Mouse (Mus musculus): Measurements from ENCODE around the gene Sort1. TPM values are rescaled to one million over a fixed set of nuclear protein-coding genes. Genes with fewer than 3 reads are reported as not detected.

Gene Sort1
- polyA plus RNA-seq, 1 experiment from 2014 or later = 5.4 TPM

- Histone ChIP-seq H3K9me3 (replicated peaks; ENCODE audit: control insufficient read depth, low read length) (no peaks in the 10 kb centered on the region), H3K4me3 (ENCODE audit: low read length) (no peak overlapping the region), H3K4me1 (ENCODE audit: control insufficient read depth, insufficient read depth, low read length) (peaks cover 27% of the 10 kb centered on the region), H3K36me3 (ENCODE audit: control insufficient read depth, insufficient read depth) (no peaks in the 10 kb centered on the region), H3K27me3 (ENCODE audit: control insufficient read depth, insufficient read depth, low read length) (no peaks in the 10 kb centered on the region), H3K9ac (ENCODE audit: low read length) (peak overlapping the region; percentile 50; the same call in 1 of the 2 replicates), H3K27ac (ENCODE audit: low read length) (peak overlapping the region; percentile 78), H3K4me2 (ENCODE audit: low read depth, low read length) (peak overlapping the region; percentile 51)
- WGBS = 22% methylated on average over 3 of the region's 3 CpGs
- ATAC-seq (replicated peaks; ENCODE audit: extremely low read depth, insufficient read depth, low FRiP score) = 0 out of 2 replicates have a peak, but pooled peaks have one; percentile 20
Measured at GRCm38 (mm10) chr3:108306387-108306786, 22.5 kb downstream of the Sort1 start.

DNA sequence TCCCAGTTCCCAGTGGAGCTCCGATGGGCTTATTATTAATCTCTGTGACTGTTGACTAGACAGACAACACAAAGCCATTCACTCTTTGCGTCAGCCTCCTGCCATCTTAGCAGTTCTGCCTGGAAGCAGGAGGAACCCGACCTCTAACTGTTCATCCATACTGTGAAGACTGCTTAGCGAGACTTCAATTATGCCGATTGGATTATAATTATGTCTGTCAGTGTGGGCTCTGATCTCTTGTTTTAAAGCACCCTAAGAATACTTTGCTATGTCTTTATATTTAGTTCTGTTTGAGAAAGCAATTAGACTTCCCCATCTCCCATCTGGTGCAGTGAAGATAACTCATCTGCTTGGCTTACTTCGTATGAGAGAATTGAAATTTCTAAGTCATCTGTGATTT, 23.6 kb downstream of the Sort1 start:
- H3K4me3 ChIP-seq (ENCODE audit: low read length) = no peak overlapping the region
- H3K9me3 ChIP-seq (replicated peaks; ENCODE audit: control insufficient read depth, low read length) = no peaks in the 10 kb centered on the region
- H3K9ac ChIP-seq (ENCODE audit: low read length) = no peak overlapping the region
- ATAC-seq (replicated peaks; ENCODE audit: extremely low read depth, insufficient read depth, low FRiP score) = no peak
- no peaks in the 10 kb centered on the region for H3K36me3 ChIP-seq (ENCODE audit: control insufficient read depth, insufficient read depth)
- no peaks in the 10 kb centered on the region for H3K27me3 ChIP-seq (ENCODE audit: control insufficient read depth, insufficient read depth, low read length)
- H3K4me2 ChIP-seq (ENCODE audit: low read depth, low read length) = no peak overlapping the region
- 88% methylated on average over 6 of the region's 6 CpGs for WGBS
- H3K4me1 ChIP-seq (ENCODE audit: control insufficient read depth, insufficient read depth, low read length) = peaks cover 27% of the 10 kb centered on the region
- no peak overlapping the region for H3K27ac ChIP-seq (ENCODE audit: low read length)

DNA sequence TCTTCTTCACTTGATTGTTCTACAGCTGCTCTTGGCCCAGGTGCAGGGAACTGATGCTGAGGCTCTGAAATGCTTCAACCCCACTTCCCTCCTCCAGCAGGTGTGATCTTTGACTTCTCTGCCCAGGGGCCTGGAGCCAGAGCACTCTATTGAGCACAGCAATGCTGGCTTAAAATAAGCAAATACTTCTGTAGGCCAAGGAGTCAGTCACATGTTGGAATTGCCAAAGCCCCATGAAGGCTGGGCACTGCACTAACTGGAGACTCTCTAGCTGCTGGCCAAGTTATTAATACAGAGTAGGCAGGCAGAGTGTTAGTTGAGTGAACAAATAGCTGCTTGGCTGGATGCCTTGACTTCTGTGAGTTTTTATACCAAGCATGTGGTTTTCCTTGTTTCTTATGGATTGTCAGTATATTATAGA, 27.0 kb downstream of the Sort1 start:
- Histone ChIP-seq H3K4me2 (ENCODE audit: low read depth, low read length) (no peak overlapping the region), H3K36me3 (ENCODE audit: control insufficient read depth, insufficient read depth) (no peaks in the 10 kb centered on the region), H3K27ac (ENCODE audit: low read length) (peak overlapping the region; percentile 47), H3K9me3 (replicated peaks; ENCODE audit: control insufficient read depth, low read length) (no peaks in the 10 kb centered on the region), H3K4me3 (ENCODE audit: low read length) (no peak overlapping the region), H3K27me3 (ENCODE audit: control insufficient read depth, insufficient read depth, low read length) (no peaks in the 10 kb centered on the region), H3K4me1 (ENCODE audit: control insufficient read depth, insufficient read depth, low read length) (peaks cover 31% of the 10 kb centered on the region), H3K9ac (ENCODE audit: low read length) (no peak overlapping the region)
- peak; percentile 68; the same call in 1 of the 2 replicates for ATAC-seq (replicated peaks; ENCODE audit: extremely low read depth, insufficient read depth, low FRiP score)

- H3K27ac ChIP-seq (ENCODE audit: low read length) = no peak overlapping the region
- H3K27me3 ChIP-seq (ENCODE audit: control insufficient read depth, insufficient read depth, low read length) = no peaks in the 10 kb centered on the region
- no peaks in the 10 kb centered on the region for H3K36me3 ChIP-seq (ENCODE audit: control insufficient read depth, insufficient read depth)
- H3K4me1 ChIP-seq (ENCODE audit: control insufficient read depth, insufficient read depth, low read length) = peaks cover 26% of the 10 kb centered on the region
- no peak overlapping the region for H3K4me3 ChIP-seq (ENCODE audit: low read length)
- ATAC-seq (replicated peaks; ENCODE audit: extremely low read depth, insufficient read depth, low FRiP score) = no peak
- H3K4me2 ChIP-seq (ENCODE audit: low read depth, low read length) = no peak overlapping the region
- 71% methylated on average over 4 of the region's 4 CpGs for WGBS
- no peak overlapping the region for H3K9ac ChIP-seq (ENCODE audit: low read length)
- H3K9me3 ChIP-seq (replicated peaks; ENCODE audit: control insufficient read depth, low read length) = no peaks in the 10 kb centered on the region
Measured at GRCm38 (mm10) chr3:108311688-108312087, 27.8 kb downstream of the Sort1 start.

DNA sequence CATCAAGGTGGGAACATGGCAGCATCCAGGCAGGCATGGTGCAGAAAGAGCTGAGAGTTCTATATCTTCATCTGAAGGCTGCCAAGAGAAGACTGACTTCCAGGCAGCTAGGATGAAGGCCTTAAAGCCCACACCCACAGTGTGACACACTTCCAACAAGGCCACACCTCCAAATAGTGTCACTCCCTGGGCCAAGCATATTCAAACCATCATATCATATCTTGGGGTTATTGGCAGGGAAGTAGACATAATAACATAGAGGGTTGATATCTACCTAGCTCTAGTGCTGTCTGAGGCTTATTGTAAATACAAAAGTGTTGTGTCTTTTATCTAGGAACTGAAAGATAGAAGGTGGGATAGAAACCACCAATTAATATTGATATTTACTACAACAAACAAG, 28.5 kb downstream of the Sort1 start:
- no peak for ATAC-seq (replicated peaks; ENCODE audit: extremely low read depth, insufficient read depth, low FRiP score)
- no peaks in the 10 kb centered on the region for H3K9me3 ChIP-seq (replicated peaks; ENCODE audit: control insufficient read depth, low read length)
- H3K4me3 ChIP-seq (ENCODE audit: low read length) = no peak overlapping the region
- H3K9ac ChIP-seq (ENCODE audit: low read length) = no peak overlapping the region
- no peaks in the 10 kb centered on the region for H3K36me3 ChIP-seq (ENCODE audit: control insufficient read depth, insufficient read depth)
- no peaks in the 10 kb centered on the region for H3K27me3 ChIP-seq (ENCODE audit: control insufficient read depth, insufficient read depth, low read length)
- no peak overlapping the region for H3K27ac ChIP-seq (ENCODE audit: low read length)
- no peak overlapping the region for H3K4me2 ChIP-seq (ENCODE audit: low read depth, low read length)
- H3K4me1 ChIP-seq (ENCODE audit: control insufficient read depth, insufficient read depth, low read length) = peaks cover 26% of the 10 kb centered on the region

GRCm38 (mm10) chr3:108313138-108313537, 29.3 kb downstream of the Sort1 start:
- WGBS = 71% methylated on average over 4 of the region's 4 CpGs
- H3K4me3 ChIP-seq (ENCODE audit: low read length) = no peak overlapping the region
- no peaks in the 10 kb centered on the region for H3K36me3 ChIP-seq (ENCODE audit: control insufficient read depth, insufficient read depth)
- H3K9ac ChIP-seq (ENCODE audit: low read length) = no peak overlapping the region
- peaks cover 26% of the 10 kb centered on the region for H3K4me1 ChIP-seq (ENCODE audit: control insufficient read depth, insufficient read depth, low read length)
- no peak overlapping the region for H3K4me2 ChIP-seq (ENCODE audit: low read depth, low read length)
- H3K27me3 ChIP-seq (ENCODE audit: control insufficient read depth, insufficient read depth, low read length) = no peaks in the 10 kb centered on the region
- peak overlapping the region; percentile 49; the same call in 1 of the 2 replicates for H3K27ac ChIP-seq (ENCODE audit: low read length)
- ATAC-seq (replicated peaks; ENCODE audit: extremely low read depth, insufficient read depth, low FRiP score) = 0 out of 2 replicates have a peak, but pooled peaks have one; percentile 70
- no peaks in the 10 kb centered on the region for H3K9me3 ChIP-seq (replicated peaks; ENCODE audit: control insufficient read depth, low read length)

DNA sequence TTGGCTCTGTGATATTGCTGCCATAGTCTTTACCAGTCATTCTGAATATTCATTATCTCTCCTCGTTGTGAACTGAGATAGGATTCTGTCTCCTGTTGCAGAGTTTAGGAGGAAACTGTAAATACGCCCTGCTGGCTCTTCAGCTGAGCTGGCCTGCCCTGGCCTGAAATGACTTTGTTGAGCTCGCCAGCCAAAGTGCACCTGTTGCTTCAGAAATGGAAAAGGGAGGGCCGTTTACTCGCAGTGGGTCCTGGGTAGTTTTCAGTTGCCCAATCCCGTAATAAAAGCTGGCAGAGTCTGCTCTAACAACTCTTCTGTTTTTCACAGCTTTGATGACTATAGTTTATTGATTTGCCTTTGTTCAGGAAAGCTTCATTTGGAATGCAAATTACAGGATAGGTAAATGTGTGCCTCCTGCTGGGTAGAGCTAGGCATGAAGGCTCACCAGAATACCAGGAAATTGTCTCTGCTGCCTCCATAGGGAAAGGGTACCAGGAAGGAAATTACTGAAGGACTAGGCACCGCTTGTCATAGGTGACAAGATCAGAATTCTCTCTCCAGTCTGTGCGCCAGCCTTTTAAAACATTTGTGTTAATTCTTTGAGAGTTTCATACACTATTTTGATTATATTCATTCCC, 30.3 kb downstream of the Sort1 start:
- H3K9ac ChIP-seq (ENCODE audit: low read length) = no peak overlapping the region
- peaks cover 23% of the 10 kb centered on the region for H3K4me1 ChIP-seq (ENCODE audit: control insufficient read depth, insufficient read depth, low read length)
- no peak overlapping the region for H3K4me3 ChIP-seq (ENCODE audit: low read length)
- H3K27ac ChIP-seq (ENCODE audit: low read length) = no peak overlapping the region
- H3K27me3 ChIP-seq (ENCODE audit: control insufficient read depth, insufficient read depth, low read length) = no peaks in the 10 kb centered on the region
- no peaks in the 10 kb centered on the region for H3K9me3 ChIP-seq (replicated peaks; ENCODE audit: control insufficient read depth, low read length)
- H3K36me3 ChIP-seq (ENCODE audit: control insufficient read depth, insufficient read depth) = no peaks in the 10 kb centered on the region
- no peak for ATAC-seq (replicated peaks; ENCODE audit: extremely low read depth, insufficient read depth, low FRiP score)
- H3K4me2 ChIP-seq (ENCODE audit: low read depth, low read length) = no peak overlapping the region
- WGBS = 66% methylated on average over 8 of the region's 8 CpGs

DNA sequence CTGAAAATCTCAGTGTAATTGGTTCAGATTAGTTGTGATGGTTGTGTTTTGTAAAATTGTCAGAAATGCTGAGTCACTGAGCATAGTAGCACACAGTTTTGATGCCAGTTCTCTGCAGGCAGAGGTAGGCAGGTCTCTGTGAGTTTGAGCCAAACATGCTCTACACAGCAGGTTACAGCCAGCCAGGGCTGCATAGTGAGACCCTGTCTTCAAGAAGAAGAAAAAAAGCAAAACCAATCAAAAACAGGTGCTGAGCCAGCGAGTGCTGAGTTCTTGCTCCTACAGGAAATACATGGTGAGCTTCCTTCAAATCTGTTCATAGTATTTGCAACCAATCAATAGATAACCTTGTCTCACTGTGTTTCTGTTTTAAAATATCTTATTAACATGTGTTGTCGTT, 34.6 kb downstream of the Sort1 start:
- no peaks in the 10 kb centered on the region for H3K9me3 ChIP-seq (replicated peaks; ENCODE audit: control insufficient read depth, low read length)
- H3K9ac ChIP-seq (ENCODE audit: low read length) = no peak overlapping the region
- peaks cover 10% of the 10 kb centered on the region for H3K4me1 ChIP-seq (ENCODE audit: control insufficient read depth, insufficient read depth, low read length)
- no peak overlapping the region for H3K27ac ChIP-seq (ENCODE audit: low read length)
- H3K36me3 ChIP-seq (ENCODE audit: control insufficient read depth, insufficient read depth) = no peaks in the 10 kb centered on the region
- no peaks in the 10 kb centered on the region for H3K27me3 ChIP-seq (ENCODE audit: control insufficient read depth, insufficient read depth, low read length)
- no peak overlapping the region for H3K4me2 ChIP-seq (ENCODE audit: low read depth, low read length)
- 58% methylated on average over 2 of the region's 2 CpGs for WGBS
- no peak for ATAC-seq (replicated peaks; ENCODE audit: extremely low read depth, insufficient read depth, low FRiP score)
- H3K4me3 ChIP-seq (ENCODE audit: low read length) = no peak overlapping the region

- no peak for ATAC-seq (replicated peaks; ENCODE audit: extremely low read depth, insufficient read depth, low FRiP score)
- Histone ChIP-seq H3K9ac (ENCODE audit: low read length) (no peak overlapping the region), H3K9me3 (replicated peaks; ENCODE audit: control insufficient read depth, low read length) (no peaks in the 10 kb centered on the region), H3K4me2 (ENCODE audit: low read depth, low read length) (no peak overlapping the region), H3K4me1 (ENCODE audit: control insufficient read depth, insufficient read depth, low read length) (peaks cover 5% of the 10 kb centered on the region), H3K27ac (ENCODE audit: low read length) (no peak overlapping the region), H3K36me3 (ENCODE audit: control insufficient read depth, insufficient read depth) (0 out of 2 replicates have a peak, but pooled peaks cover 3% of the 10 kb centered on the region), H3K4me3 (ENCODE audit: low read length) (no peak overlapping the region), H3K27me3 (ENCODE audit: control insufficient read depth, insufficient read depth, low read length) (no peaks in the 10 kb centered on the region)
- 61% methylated on average over 4 of the region's 4 CpGs for WGBS
Measured at GRCm38 (mm10) chr3:108321671-108322070, 37.8 kb downstream of the Sort1 start.

Measured in heart, embryonic 16.5 days (tissue).